Mouse (Mus musculus): Measurements from ENCODE around the gene Carnmt1. TPM values are rescaled to one million over a fixed set of nuclear protein-coding genes. Genes with fewer than 3 reads are reported as not detected.

Gene Carnmt1
- total RNA-seq, 2 experiments from 2014 or later = 8.9 to 9.4 TPM

Other genes with a start within 250 kb of the Carnmt1 start
- 10 to 100 TPM; 19.6 to 20.5 TPM for gene Ostf1, start 38.9 kb upstream of the Carnmt1 start, total RNA-seq (2021)
- gene Nmrk1, start 38.8 kb upstream of the Carnmt1 start, total RNA-seq (2021) = 1 to 10 TPM; 3.5 to 5.6 TPM
- 10 to 100 TPM; 20.8 to 21.2 TPM for gene D030056L22Rik, start 42.4 kb downstream of the Carnmt1 start, total RNA-seq (2021)
- gene Trpm6, start 79.2 kb downstream of the Carnmt1 start, total RNA-seq (2021) = 1 to 10 TPM in 1 of 2 experiments, under 1 TPM in 1; 0.75 to 1.0 TPM

All from left cerebral cortex, postnatal 10 days (tissue).